Mouse (Mus musculus): Measurements from ENCODE around the gene Zp3.

Gene Zp3

GRCm38 (mm10) chr5:135979904-135980303, at the start of gene Zp3:
Gene Zp3 (plus strand): TSS chr5:135980099.
- DNase-seq (ENCODE audit: low spot score), result no peak

GRCm38 (mm10) chr5:135931526-135931925, 48.4 kb upstream of the Zp3 start:
- no peak for DNase-seq (ENCODE audit: low spot score)

- no peak for DNase-seq (ENCODE audit: low spot score)
Measured at GRCm38 (mm10) chr5:135932359-135932758, 47.5 kb upstream of the Zp3 start.

GRCm38 (mm10) chr5:135933222-135933899, 46.5 kb upstream of the Zp3 start:
- DNase-seq (ENCODE audit: low spot score), result peak; percentile 22

- DNase-seq (ENCODE audit: low spot score), result peak; percentile 82
Measured at GRCm38 (mm10) chr5:135933900-135934441, 45.9 kb upstream of the Zp3 start.

GRCm38 (mm10) chr5:135934481-135935175, 45.3 kb upstream of the Zp3 start, which contains the start of gene Ywhag:
Gene Ywhag (minus strand): TSS chr5:135934616.
- DNase-seq (ENCODE audit: low spot score), result peak; percentile 97

- DNase-seq (ENCODE audit: low spot score), result no peak
Measured at GRCm38 (mm10) chr5:135935176-135935523, 44.7 kb upstream of the Zp3 start.

GRCm38 (mm10) chr5:135935641-135936190, 44.2 kb upstream of the Zp3 start:
- no peak for DNase-seq (ENCODE audit: low spot score)

- DNase-seq (ENCODE audit: low spot score), result no peak
Measured at GRCm38 (mm10) chr5:135940587-135940986, 39.3 kb upstream of the Zp3 start.

GRCm38 (mm10) chr5:135942710-135943109, 37.2 kb upstream of the Zp3 start:
- no peak for DNase-seq (ENCODE audit: low spot score)

GRCm38 (mm10) chr5:135945916-135946408, 33.9 kb upstream of the Zp3 start:
- no peak for DNase-seq (ENCODE audit: low spot score)

- DNase-seq (ENCODE audit: low spot score), result no peak
Measured at GRCm38 (mm10) chr5:135946621-135947020, 33.3 kb upstream of the Zp3 start.

GRCm38 (mm10) chr5:135950710-135951412, 29.0 kb upstream of the Zp3 start:
- no peak for DNase-seq (ENCODE audit: low spot score)

GRCm38 (mm10) chr5:135951660-135952059, 28.2 kb upstream of the Zp3 start:
- DNase-seq (ENCODE audit: low spot score), result no peak

- no peak for DNase-seq (ENCODE audit: low spot score)
Measured at GRCm38 (mm10) chr5:135952830-135953229, 27.1 kb upstream of the Zp3 start.

- peak; percentile 22 for DNase-seq (ENCODE audit: low spot score)
Measured at GRCm38 (mm10) chr5:135956300-135957206, 23.3 kb upstream of the Zp3 start.

GRCm38 (mm10) chr5:135957207-135957974, 22.5 kb upstream of the Zp3 start:
- DNase-seq (ENCODE audit: low spot score), result peak; percentile 99

GRCm38 (mm10) chr5:135958367-135958766, 21.5 kb upstream of the Zp3 start:
- DNase-seq (ENCODE audit: low spot score), result no peak

- DNase-seq (ENCODE audit: low spot score), result no peak
Measured at GRCm38 (mm10) chr5:135959911-135960310, 20.0 kb upstream of the Zp3 start.

- DNase-seq (ENCODE audit: low spot score), result no peak
Measured at GRCm38 (mm10) chr5:135960909-135961635, 18.8 kb upstream of the Zp3 start.
